Mouse (Mus musculus): ENCODE results near the gene Ubiad1.

GRCm38 (mm10) chr4:148428544-148428943, 16.0 kb downstream of the Ubiad1 start:
- TF ChIP-seq CTCF (IDR thresholded peaks at IDR 0.05; ENCODE audit: borderline replicate concordance, extremely low read depth, insufficient read depth, insufficient read length), result no peak
- TF ChIP-seq POLR2A (IDR thresholded peaks at IDR 0.05; ENCODE audit: borderline replicate concordance, extremely low read depth, insufficient read depth, insufficient read length, poor library complexity, severe bottlenecking), result no peak
